Mouse (Mus musculus) hindbrain, embryonic 15.5 days (tissue): ENCODE data around the gene Cdkl2. TPM values are rescaled to one million over a fixed set of nuclear protein-coding genes. Genes with fewer than 3 reads are reported as not detected.

Experiments
- ATAC-seq: fragments of 200-750 bp; cut with Nextera tagmentation; 2 replicates; pipeline ENCODE4 v1.8.0; 2017; ENCODE audit warnings: low read depth, moderate number of reproducible peaks, moderate TSS enrichment; ENCODE audit not compliant: low FRiP score
- H3K27ac ChIP-seq: fragments of 300-500 bp; sonication (generic); replicated peaks from 2 replicates; pipeline ENCODE4 v1.5.1; 2015; ENCODE audit warnings: mild to moderate bottlenecking, inconsistent platforms
- H3K27me3 ChIP-seq: fragments of 300-500 bp; sonication (generic); 2 replicates; pipeline ENCODE4 v1.6.1; 2015; ENCODE audit warnings: control low read depth, inconsistent platforms
- H3K36me3 ChIP-seq: fragments of 300-500 bp; sonication (generic); 2 replicates; pipeline ENCODE4 v1.6.1; 2015; ENCODE audit warnings: control low read depth, inconsistent platforms
- H3K4me1 ChIP-seq: fragments of 300-500 bp; sonication (generic); replicated peaks from 2 replicates; pipeline ENCODE4 v1.6.1; 2015; ENCODE audit warnings: control low read depth, inconsistent platforms
- H3K4me2 ChIP-seq: fragments of 300-500 bp; sonication (generic); 2 replicates; pipeline ENCODE4 v1.6.1; 2015; ENCODE audit warnings: moderate library complexity, mild to moderate bottlenecking, inconsistent platforms
- H3K4me3 ChIP-seq: fragments of 300-500 bp; sonication (generic); 2 replicates; pipeline ENCODE4 v1.5.1; 2015; ENCODE audit warnings: mild to moderate bottlenecking, inconsistent platforms
- H3K9ac ChIP-seq: fragments of 300-500 bp; sonication (generic); 2 replicates; pipeline ENCODE4 v1.6.1; 2015; ENCODE audit warnings: inconsistent platforms
- H3K9me3 ChIP-seq: fragments of 300-500 bp; sonication (generic); 2 replicates; pipeline ENCODE4 v1.6.1; 2016; ENCODE audit warnings: control low read depth, inconsistent platforms
- WGBS: fragments of 180-500 bp; shearing (Covaris S2); methylation state at CpG from one replicate; pipeline ENCODE4 v1.1.7; 2015; 5-methylcytosine and 5-hydroxymethylcytosine counted together
- polyA plus RNA-seq: library from polyadenylated mRNA; unstranded; fragments of >200 nt; fragmentation: Nextera tagmentation; extraction: Ambion mirVana; gene quantifications from 2 replicates; pipeline ENCODE4 v1.2.1, GENCODE M21; 2015

Cdkl2 gene
- polyA plus RNA-seq, result 13.7 and 14.8 TPM in 2 replicates

DNA sequence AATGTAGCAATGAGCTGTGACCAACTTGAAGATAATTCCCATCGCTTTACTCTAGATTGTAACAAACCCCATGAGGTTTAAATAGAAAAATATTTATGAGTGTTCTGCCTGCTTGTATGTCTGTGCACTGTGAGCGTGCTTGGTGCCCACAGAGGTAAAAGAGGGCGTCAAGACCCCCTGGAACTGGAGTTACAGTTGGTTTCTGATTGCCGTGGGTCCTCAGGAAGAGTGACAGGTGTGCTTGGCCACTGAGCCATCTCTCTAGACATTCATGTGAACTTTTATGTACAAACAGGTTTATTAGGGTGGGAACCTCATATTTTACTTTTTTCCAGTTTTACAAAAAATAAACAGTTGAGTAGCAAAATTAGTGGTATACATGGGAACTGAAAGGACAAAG, at the start of gene Cdkl2:
Gene Cdkl2, minus strand, starts transcription at position 101 of the 400 bp plus-strand sequence.
- H3K4me2 ChIP-seq, result peak within 1 kb of the TSS; percentile 66
- no peaks in the 10 kb centered on the region for H3K36me3 ChIP-seq
- H3K4me3 ChIP-seq, result peak within 1 kb of the TSS; percentile 52
- WGBS, result 74% methylated on average over 4 of the region's 4 CpGs
- H3K9me3 ChIP-seq, result no peaks in the 10 kb centered on the region
- H3K9ac ChIP-seq, result peak within 1 kb of the TSS; percentile 41
- 0 out of 2 replicates have a peak, but pooled peaks cover 6% of the 10 kb centered on the region for H3K27me3 ChIP-seq
- 0 out of 2 replicates have a peak, but pooled peaks cover 7% of the 10 kb centered on the region for H3K4me1 ChIP-seq
- ATAC-seq, result no peak
- H3K27ac ChIP-seq, result peak within 1 kb of the TSS; percentile 69

- Histone ChIP-seq H3K9ac (no peak overlapping the region), H3K27ac (no peak overlapping the region), H3K4me1 (0 out of 2 replicates have a peak, but pooled peaks cover 9% of the 10 kb centered on the region), H3K4me2 (no peak overlapping the region), H3K36me3 (no peaks in the 10 kb centered on the region), H3K27me3 (no peaks in the 10 kb centered on the region), H3K9me3 (no peaks in the 10 kb centered on the region), H3K4me3 (no peak overlapping the region)
- ATAC-seq, result no peak
- 91% methylated on average over 4 of the region's 4 CpGs for WGBS
These were observed 43.8 kb upstream of the Cdkl2 start for GRCm38 (mm10) chr5:92087469-92087868.

DNA sequence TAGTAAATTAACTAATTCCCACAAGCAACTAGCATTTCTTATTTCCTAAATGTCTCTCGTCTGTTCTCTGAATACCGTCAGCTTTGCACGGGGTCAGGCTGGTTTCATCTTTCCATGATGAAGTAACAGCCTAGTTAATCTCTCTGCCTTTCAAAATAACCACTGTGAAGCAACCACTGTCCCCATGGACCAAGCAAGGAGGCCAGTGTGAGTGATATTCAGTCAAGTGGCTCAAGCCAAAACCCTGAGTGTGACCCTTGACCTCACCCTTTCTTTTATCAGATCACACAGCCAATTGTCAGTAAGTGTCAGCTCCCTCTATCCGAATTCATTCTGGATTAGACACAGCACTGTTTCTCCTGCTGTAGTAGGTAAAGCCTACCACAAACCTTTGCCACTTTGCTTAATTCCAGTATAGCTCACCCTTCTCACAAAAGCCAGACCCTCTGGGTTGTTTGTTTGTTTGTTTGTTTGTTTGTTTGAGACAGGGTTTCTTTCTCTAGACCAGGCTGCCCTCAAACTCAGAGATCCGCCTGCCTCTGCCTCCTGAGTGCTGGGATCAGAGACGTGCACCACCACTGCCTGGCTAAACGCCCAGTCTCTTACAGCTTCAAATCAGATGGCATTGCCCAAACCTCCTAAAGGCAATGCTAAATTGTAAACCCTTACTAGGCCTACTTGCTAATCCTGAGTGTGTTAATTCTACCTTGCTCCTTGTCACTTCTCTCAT, 42.3 kb upstream of the Cdkl2 start:
- H3K27ac ChIP-seq, result no peak overlapping the region
- ATAC-seq, result no peak
- H3K9me3 ChIP-seq, result no peaks in the 10 kb centered on the region
- no peaks in the 10 kb centered on the region for H3K27me3 ChIP-seq
- H3K36me3 ChIP-seq, result no peaks in the 10 kb centered on the region
- 80% methylated on average over 7 of the region's 7 CpGs for WGBS
- H3K4me1 ChIP-seq, result peaks cover 23% of the 10 kb centered on the region
- no peak overlapping the region for H3K4me3 ChIP-seq
- no peak overlapping the region for H3K9ac ChIP-seq
- no peak overlapping the region for H3K4me2 ChIP-seq

DNA sequence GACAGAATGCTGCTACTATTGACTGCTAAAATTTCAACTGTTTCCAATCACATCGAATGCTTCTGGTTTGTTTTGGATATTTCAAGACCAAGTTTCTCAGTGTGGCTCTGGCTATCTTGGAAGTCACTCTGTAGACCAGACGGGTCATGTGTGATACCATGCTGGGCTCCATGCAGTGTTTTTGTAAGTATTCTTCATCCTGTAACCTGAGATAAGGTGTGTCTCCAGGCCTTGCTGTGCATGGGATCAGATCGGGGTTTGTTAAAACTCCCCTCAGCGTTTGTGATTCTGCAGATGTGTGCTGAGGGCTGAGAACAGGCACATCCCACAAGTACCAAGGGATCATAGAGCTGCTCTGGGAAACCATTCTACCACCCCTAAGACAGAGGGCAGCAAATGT, 41.6 kb upstream of the Cdkl2 start:
- Histone ChIP-seq H3K9me3 (no peaks in the 10 kb centered on the region), H3K36me3 (no peaks in the 10 kb centered on the region), H3K27me3 (no peaks in the 10 kb centered on the region), H3K27ac (0 out of 2 replicates have a peak overlapping the region, but pooled peaks have one; percentile 11), H3K4me2 (no peak overlapping the region), H3K9ac (no peak overlapping the region), H3K4me3 (no peak overlapping the region), H3K4me1 (peaks cover 30% of the 10 kb centered on the region)
- WGBS, result 74% methylated on average over 4 of the region's 4 CpGs
- ATAC-seq, result no peak

GRCm38 (mm10) chr5:92083417-92084038, 39.8 kb upstream of the Cdkl2 start, which contains the start of gene G3bp2:
Gene G3bp2, minus strand, starts transcription at chr5:92083719.
- Histone ChIP-seq H3K4me1 (peaks cover 37% of the 10 kb centered on the region), H3K4me3 (peak within 1 kb of the TSS; percentile 99), H3K27ac (peak within 1 kb of the TSS; percentile 98), H3K9ac (peak within 1 kb of the TSS; percentile 99), H3K36me3 (no peaks in the 10 kb centered on the region), H3K9me3 (no peaks in the 10 kb centered on the region), H3K27me3 (no peaks in the 10 kb centered on the region), H3K4me2 (peak within 1 kb of the TSS; percentile 61)
- WGBS, result under 1% methylated on average over 63 of the region's 65 CpGs
- ATAC-seq, result peak; percentile 99

GRCm38 (mm10) chr5:92082821-92083401, 39.2 kb upstream of the Cdkl2 start:
- H3K36me3 ChIP-seq, result no peaks in the 10 kb centered on the region
- H3K9me3 ChIP-seq, result no peaks in the 10 kb centered on the region
- peak overlapping the region; percentile 98 for H3K27ac ChIP-seq
- ATAC-seq, result peak; percentile 69
- WGBS, result under 1% methylated on average over 49 of the region's 55 CpGs
- H3K4me2 ChIP-seq, result peak overlapping the region; percentile 61
- peaks cover 37% of the 10 kb centered on the region for H3K4me1 ChIP-seq
- peak overlapping the region; percentile 99 for H3K9ac ChIP-seq
- H3K27me3 ChIP-seq, result no peaks in the 10 kb centered on the region
- H3K4me3 ChIP-seq, result peak overlapping the region; percentile 99

DNA sequence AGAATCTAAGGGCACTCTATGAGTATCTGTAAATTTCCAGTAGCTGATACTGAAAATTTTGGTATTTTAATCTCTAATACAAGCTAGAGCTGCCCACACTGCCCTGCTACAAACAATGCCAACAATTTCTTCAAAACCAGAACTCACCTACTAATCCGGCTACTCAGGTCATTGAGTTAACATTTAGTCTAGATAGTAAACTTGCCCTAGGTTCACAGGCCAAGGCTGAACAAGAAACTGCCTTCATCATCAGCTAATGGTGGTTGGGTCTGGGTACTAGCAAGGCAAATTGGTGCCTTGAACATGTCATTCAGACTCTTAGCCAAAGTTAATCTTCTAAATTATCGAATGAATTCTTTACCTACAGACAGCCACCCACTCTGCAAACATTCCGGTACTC, 37.6 kb upstream of the Cdkl2 start:
- Histone ChIP-seq H3K4me2 (peak overlapping the region; percentile 61), H3K4me3 (peak overlapping the region; percentile 99), H3K4me1 (peaks cover 37% of the 10 kb centered on the region), H3K9ac (0 out of 2 replicates have a peak overlapping the region, but pooled peaks have one; percentile 99), H3K36me3 (no peaks in the 10 kb centered on the region), H3K27ac (no peak overlapping the region), H3K27me3 (no peaks in the 10 kb centered on the region), H3K9me3 (no peaks in the 10 kb centered on the region)
- 78% methylated on average over 3 of the region's 3 CpGs for WGBS
- no peak for ATAC-seq

- ATAC-seq, result no peak
- no peak overlapping the region for H3K4me2 ChIP-seq
- no peak overlapping the region for H3K4me3 ChIP-seq
- WGBS, result 59% methylated on average over 1 of the region's 1 CpGs
- no peaks in the 10 kb centered on the region for H3K27me3 ChIP-seq
- no peaks in the 10 kb centered on the region for H3K9me3 ChIP-seq
- no peak overlapping the region for H3K27ac ChIP-seq
- H3K9ac ChIP-seq, result no peak overlapping the region
- no peaks in the 10 kb centered on the region for H3K36me3 ChIP-seq
- peaks cover 37% of the 10 kb centered on the region for H3K4me1 ChIP-seq
These were observed 36.7 kb upstream of the Cdkl2 start for GRCm38 (mm10) chr5:92080400-92080799.

DNA sequence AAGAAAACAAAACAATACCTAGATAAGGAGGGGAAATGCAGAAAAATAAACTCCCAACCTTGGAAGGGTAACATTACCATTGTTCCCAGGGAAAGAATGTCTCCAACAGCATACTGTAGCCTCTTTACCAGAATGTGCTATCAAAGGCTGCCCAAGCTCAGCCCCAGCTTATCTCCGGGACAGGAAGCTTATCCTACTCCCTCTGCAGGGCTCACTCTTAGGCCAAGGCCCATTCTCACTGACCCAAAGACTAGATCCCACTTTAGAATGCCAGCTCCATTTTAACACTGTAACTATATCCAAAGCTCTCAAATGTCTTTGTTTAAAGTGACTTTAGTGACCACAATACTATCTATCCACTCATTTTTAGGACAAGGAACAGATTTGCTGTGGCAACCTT, 35.6 kb upstream of the Cdkl2 start:
- Histone ChIP-seq H3K9me3 (no peaks in the 10 kb centered on the region), H3K27me3 (no peaks in the 10 kb centered on the region), H3K9ac (no peak overlapping the region), H3K4me2 (no peak overlapping the region), H3K27ac (no peak overlapping the region), H3K4me3 (no peak overlapping the region), H3K36me3 (no peaks in the 10 kb centered on the region), H3K4me1 (peaks cover 31% of the 10 kb centered on the region)
- 83% methylated on average over 1 of the region's 1 CpGs for WGBS
- ATAC-seq, result no peak

DNA sequence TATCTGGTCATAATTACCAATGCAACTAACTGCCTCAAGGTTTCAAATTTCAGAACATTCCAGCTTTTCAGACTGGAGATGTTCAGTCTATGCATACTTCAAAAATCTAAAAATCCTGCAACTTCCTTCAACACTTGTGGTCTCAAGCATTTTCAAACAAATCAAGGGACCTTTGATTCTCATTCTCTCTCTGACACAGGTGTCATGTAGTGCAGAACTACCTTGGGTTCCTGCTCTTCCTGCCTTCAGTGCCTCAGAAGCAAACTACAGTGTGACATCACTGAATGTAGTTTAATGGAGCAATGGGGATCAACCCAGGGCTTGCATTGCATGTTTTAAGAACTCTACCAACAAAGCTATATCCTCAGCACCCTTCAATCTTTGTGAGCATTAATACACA, 35.1 kb upstream of the Cdkl2 start:
- no peak for ATAC-seq
- Histone ChIP-seq H3K27ac (no peak overlapping the region), H3K9ac (no peak overlapping the region), H3K4me1 (peaks cover 28% of the 10 kb centered on the region), H3K9me3 (no peaks in the 10 kb centered on the region), H3K4me3 (no peak overlapping the region), H3K36me3 (no peaks in the 10 kb centered on the region), H3K4me2 (no peak overlapping the region), H3K27me3 (no peaks in the 10 kb centered on the region)

- Histone ChIP-seq H3K27me3 (no peaks in the 10 kb centered on the region), H3K9ac (no peak overlapping the region), H3K36me3 (peaks cover 7% of the 10 kb centered on the region; the same call in 1 of the 2 replicates), H3K9me3 (no peaks in the 10 kb centered on the region), H3K4me2 (no peak overlapping the region), H3K4me1 (peaks cover 17% of the 10 kb centered on the region), H3K27ac (no peak overlapping the region), H3K4me3 (no peak overlapping the region)
- ATAC-seq, result no peak
- 85% methylated on average over 1 of the region's 1 CpGs for WGBS
These were observed 32.6 kb upstream of the Cdkl2 start for GRCm38 (mm10) chr5:92076273-92076672.

DNA sequence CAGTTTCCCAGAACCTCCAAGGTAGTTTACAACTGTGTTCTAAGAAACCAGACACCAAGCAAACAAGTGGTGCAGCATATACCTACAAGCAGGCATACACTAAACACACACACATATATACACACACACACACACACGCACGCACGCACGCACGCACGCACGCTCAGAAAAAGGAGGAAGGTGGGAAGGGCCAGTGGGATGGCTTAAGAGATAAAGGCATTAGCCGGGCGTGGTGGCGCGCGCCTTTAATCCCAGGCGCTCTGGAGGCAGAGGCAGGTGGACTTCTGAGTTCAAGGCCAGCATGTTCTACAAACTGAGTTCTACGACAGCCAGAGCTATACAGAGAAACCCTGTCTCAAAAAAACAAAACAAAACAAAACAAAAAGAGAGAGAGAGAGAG, 30.4 kb upstream of the Cdkl2 start:
- no peak overlapping the region for H3K4me3 ChIP-seq
- no peak overlapping the region for H3K9ac ChIP-seq
- ATAC-seq, result no peak
- no peaks in the 10 kb centered on the region for H3K9me3 ChIP-seq
- H3K4me2 ChIP-seq, result no peak overlapping the region
- peaks cover 14% of the 10 kb centered on the region for H3K36me3 ChIP-seq
- WGBS, result 95% methylated on average over 14 of the region's 14 CpGs
- H3K27ac ChIP-seq, result no peak overlapping the region
- H3K27me3 ChIP-seq, result no peaks in the 10 kb centered on the region
- peaks cover under 1% of the 10 kb centered on the region for H3K4me1 ChIP-seq
